Comparison of ENCODE assay signal across 23 mouse cellular contexts in the genomic region with DNA sequence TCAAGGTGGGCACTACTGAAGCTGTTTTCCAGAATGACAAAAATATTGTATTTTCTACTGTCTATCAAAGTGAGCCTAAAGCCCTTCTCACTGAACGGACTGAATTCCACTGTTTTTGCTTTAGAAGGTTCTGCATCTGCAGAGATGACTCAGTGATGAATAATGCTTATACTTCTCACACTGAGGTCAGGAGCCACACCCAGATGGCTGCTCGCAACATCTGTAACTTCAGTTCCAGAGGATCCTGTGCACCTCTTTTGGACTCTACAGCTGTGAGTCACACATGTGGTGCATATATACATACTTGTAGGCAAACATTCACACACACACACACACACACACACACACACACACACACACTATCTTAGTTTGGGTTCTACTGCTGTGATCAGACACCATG.
DNase-seq lines count a peak whose midpoint lies in the region; ATAC-seq and TF ChIP-seq lines count a peak whose summit lies in the region.
"Had no signal": no experiment of that assay in that cellular context is flagged by ENCODE, and none has a peak within 500 bp of the region (broad histone marks: within the 10 kb centered on the region; RNA-seq: fewer than 3 reads in every experiment).

No protein-coding gene starts in this region.

- H3K27me3 ChIP-seq in stomach, postnatal 0 days (ENCODE audit: control insufficient read depth, insufficient read depth, low read length) = no peaks in the 10 kb centered on the region
- H3K27me3 ChIP-seq in forebrain, embryonic 15.5 days = no peaks in the 10 kb centered on the region
- H3K27me3 ChIP-seq in hindbrain, embryonic 10.5 days (ENCODE audit: insufficient read depth, poor library complexity, severe bottlenecking) = no peaks in the 10 kb centered on the region
- H3K27me3 ChIP-seq: heart, embryonic 12.5 days; heart, embryonic 15.5 days had no signal

- H3K4me2 ChIP-seq in stomach, postnatal 0 days (replicated peaks; ENCODE audit: low read depth) = no peak overlapping the region
- no peak overlapping the region for H3K4me2 ChIP-seq in forebrain, embryonic 15.5 days (replicated peaks)
- H3K4me2 ChIP-seq: heart, embryonic 12.5 days; heart, embryonic 15.5 days; hindbrain, embryonic 14.5 days had no signal

- no peak for TF ChIP-seq EP300 in stomach, postnatal 0 days (optimal IDR thresholded peaks at IDR 0.05)

- no peaks in the 10 kb centered on the region for H3K9me3 ChIP-seq in stomach, postnatal 0 days (ENCODE audit: control insufficient read depth, low read length)
- no peaks in the 10 kb centered on the region for H3K9me3 ChIP-seq in forebrain, embryonic 15.5 days
- H3K9me3 ChIP-seq in hindbrain, embryonic 10.5 days = no peaks in the 10 kb centered on the region
- H3K9me3 ChIP-seq: heart, embryonic 12.5 days; heart, embryonic 15.5 days had no signal

- H3K27ac ChIP-seq in stomach, postnatal 0 days (replicated peaks) = no peak overlapping the region
- H3K27ac ChIP-seq in forebrain, embryonic 15.5 days (replicated peaks) = no peak overlapping the region
- no peak overlapping the region for H3K27ac ChIP-seq in hindbrain, embryonic 10.5 days
- H3K27ac ChIP-seq: heart, embryonic 15.5 days; hindbrain, embryonic 14.5 days; hindbrain, postnatal 0 days had no signal

- no peak overlapping the region for H3K9ac ChIP-seq in stomach, postnatal 0 days (ENCODE audit: low read length)
- H3K9ac ChIP-seq in forebrain, embryonic 15.5 days (replicated peaks) = no peak overlapping the region
- H3K9ac ChIP-seq: heart, embryonic 12.5 days; heart, embryonic 15.5 days; hindbrain, embryonic 14.5 days had no signal

- 54% methylated on average over 2 of the region's 2 CpGs for WGBS in stomach, postnatal 0 days
- 91% methylated on average over 2 of the region's 2 CpGs for WGBS in forebrain, embryonic 15.5 days
- whole genome bisulfite sequencing in hindbrain, embryonic 10.5 days = 95% methylated on average over 2 of the region's 2 CpGs

- peak; percentile 42 for DNase-seq in 416B (ENCODE audit: low read depth)
- DNase-seq in brain, adult 2 months (ENCODE audit: low read depth, low spot score) = peak; percentile 67
- no peak for DNase-seq in stomach, postnatal 0 days (ENCODE audit: low spot score)
- DNase-seq in hindbrain, embryonic 10.5 days (ENCODE audit: low spot score) = no peak
- DNase-seq: adrenal gland, adult 2 months; adrenal gland, postnatal 14 days; cerebellum, adult 18-20 months; cerebellum, adult 9-10 months; cerebellum, postnatal 14 days; gastrocnemius, postnatal 25 days; heart, adult 18-20 months; heart, postnatal 10 days; heart, postnatal 36 days had no signal

- no peaks in the 10 kb centered on the region for H3K36me3 ChIP-seq in stomach, postnatal 0 days (ENCODE audit: control insufficient read depth, insufficient read depth, low read length)
- no peaks in the 10 kb centered on the region for H3K36me3 ChIP-seq in forebrain, embryonic 15.5 days
- no peaks in the 10 kb centered on the region for H3K36me3 ChIP-seq in hindbrain, embryonic 10.5 days
- H3K36me3 ChIP-seq: heart, embryonic 12.5 days; heart, embryonic 15.5 days had no signal

- H3K4me3 ChIP-seq in stomach, postnatal 0 days (ENCODE audit: low read depth, low read length) = no peak overlapping the region
- H3K4me3 ChIP-seq in forebrain, embryonic 15.5 days = no peak overlapping the region
- H3K4me3 ChIP-seq in hindbrain, embryonic 10.5 days = no peak overlapping the region
- H3K4me3 ChIP-seq: heart, embryonic 12.5 days; heart, embryonic 15.5 days had no signal

- no peak for TF ChIP-seq CTCF in stomach, postnatal 0 days (IDR thresholded peaks at IDR 0.05; ENCODE audit: low read depth)

- ATAC-seq in stomach, postnatal 0 days (ENCODE audit: low FRiP score, low TSS enrichment) = peak; percentile 42; the same call in 1 of the 2 replicates
- no peak for ATAC-seq in forebrain, embryonic 15.5 days (replicated peaks)
- ATAC-seq in activated CD4-positive, CD25-positive, alpha-beta regulatory T cell, adult 4 months = no peak
- ATAC-seq: forebrain, embryonic 14.5 days; hindbrain, postnatal 0 days; inflammation-experienced regulatory T-cells, adult 6 months; intestine, embryonic 16.5 days; Patski had no signal

- H3K4me1 ChIP-seq in stomach, postnatal 0 days (replicated peaks; ENCODE audit: control insufficient read depth, insufficient read depth) = no peaks in the 10 kb centered on the region
- H3K4me1 ChIP-seq in forebrain, embryonic 15.5 days = no peaks in the 10 kb centered on the region
- H3K4me1 ChIP-seq in hindbrain, embryonic 10.5 days (replicated peaks) = no peaks in the 10 kb centered on the region
- H3K4me1 ChIP-seq: heart, embryonic 12.5 days; heart, embryonic 15.5 days had no signal

Comparison
In these comparisons a context has a peak if more than half of its experiments do, and no peak if none do; other contexts are left out.
1. DNase-seq: peak in 416B (single experiment) and brain, adult 2 months (single experiment); none in stomach, postnatal 0 days (single experiment) and hindbrain, embryonic 10.5 days (single experiment).